Mouse (Mus musculus): ENCODE results near the gene Plbd2. TPM values are rescaled to one million over a fixed set of nuclear protein-coding genes. Genes with fewer than 3 reads are reported as not detected.

Plbd2 gene
- polyA plus RNA-seq, 1 experiment from 2014 or later, result 54.4 TPM

DNA sequence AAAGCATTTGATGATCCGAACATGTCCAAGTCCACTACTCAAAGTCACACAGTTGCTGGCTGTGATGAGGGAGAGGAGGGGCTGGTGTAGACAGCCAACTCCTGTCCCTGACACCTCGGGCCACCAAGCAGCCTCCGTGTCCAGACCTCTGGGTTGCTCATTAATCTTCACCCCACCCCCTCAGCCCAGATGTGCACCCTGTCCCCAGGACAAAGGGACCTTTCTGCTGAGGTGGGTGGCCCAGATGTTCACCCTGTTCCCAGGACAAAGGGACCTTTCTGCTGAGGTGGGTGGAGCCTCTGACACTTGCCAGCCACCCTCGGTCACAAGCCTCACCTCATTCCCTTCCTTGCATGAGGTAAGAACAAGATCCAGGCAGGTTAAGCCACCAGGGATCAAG is 31.9 kb downstream of the Plbd2 start:
- no peaks in the 10 kb centered on the region for H3K4me1 ChIP-seq
- WGBS, result 50% methylated on average over 4 of the region's 4 CpGs
- ATAC-seq (ENCODE audit: insufficient number of reproducible peaks, insufficient read depth, low FRiP score, low TSS enrichment, low read depth), result no peak

DNA sequence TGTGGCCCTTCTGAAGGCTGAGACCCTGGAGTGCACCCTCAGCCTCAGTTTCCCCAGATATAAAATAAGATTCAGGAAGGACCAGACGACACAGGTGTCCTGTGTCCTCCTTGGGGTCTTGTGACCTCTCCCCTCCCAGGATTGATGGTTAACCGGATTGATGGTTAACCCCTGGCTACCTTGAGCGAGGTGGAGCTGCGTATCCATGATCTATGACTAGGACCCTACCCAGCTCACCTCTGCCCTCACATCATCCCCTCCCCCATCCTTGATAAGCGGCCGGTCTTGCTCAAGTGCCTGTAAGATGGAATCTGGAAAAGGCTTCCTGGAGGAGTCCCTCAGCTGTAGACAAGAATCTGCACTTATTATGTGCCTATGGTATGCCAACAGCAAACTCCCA is 34.6 kb downstream of the Plbd2 start:
- Histone ChIP-seq H3K36me3 (no peaks in the 10 kb centered on the region), H3K9ac (no peak overlapping the region), H3K4me1 (no peaks in the 10 kb centered on the region), H3K27ac (no peak overlapping the region), H3K9me3 (peaks cover 3% of the 10 kb centered on the region; the same call in 1 of the 2 replicates), H3K4me3 (no peak overlapping the region), H3K27me3 (peaks cover 3% of the 10 kb centered on the region; the same call in 1 of the 2 replicates), H3K4me2 (no peak overlapping the region)
- ATAC-seq (ENCODE audit: insufficient number of reproducible peaks, insufficient read depth, low FRiP score, low TSS enrichment, low read depth), result no peak
- WGBS, result 84% methylated on average over 6 of the region's 6 CpGs

More for the DNA sequence above, 31.9 kb downstream of the Plbd2 start:
- H3K27me3 ChIP-seq, result peaks cover 2% of the 10 kb centered on the region; the same call in 1 of the 2 replicates
- no peak overlapping the region for H3K27ac ChIP-seq
- no peak overlapping the region for H3K9ac ChIP-seq
- H3K4me3 ChIP-seq, result no peak overlapping the region
- no peaks in the 10 kb centered on the region for H3K36me3 ChIP-seq
- H3K9me3 ChIP-seq, result no peaks in the 10 kb centered on the region
- no peak overlapping the region for H3K4me2 ChIP-seq

DNA sequence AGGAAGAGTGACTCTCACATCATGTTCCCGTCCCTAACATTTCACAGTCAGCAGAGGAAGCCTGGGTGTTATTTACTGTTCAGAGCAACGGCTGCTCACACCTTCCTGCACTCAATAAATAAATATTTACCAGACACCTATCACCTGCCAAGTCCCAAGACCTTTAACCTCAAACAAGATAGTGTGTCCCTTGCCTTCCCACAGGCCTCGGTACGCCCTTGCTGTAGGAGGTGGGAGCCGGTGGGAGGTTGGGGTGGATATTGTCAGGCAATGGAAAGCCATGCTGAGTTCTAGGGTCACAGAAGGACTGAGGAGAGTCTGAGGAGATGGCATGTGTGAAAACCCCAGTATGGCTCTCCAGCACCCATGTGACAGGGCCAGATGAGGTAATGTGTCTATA is 35.1 kb downstream of the Plbd2 start:
- peaks cover 6% of the 10 kb centered on the region; the same call in 1 of the 2 replicates for H3K27me3 ChIP-seq
- no peak overlapping the region for H3K4me3 ChIP-seq
- no peak overlapping the region for H3K4me2 ChIP-seq
- ATAC-seq (ENCODE audit: insufficient number of reproducible peaks, insufficient read depth, low FRiP score, low TSS enrichment, low read depth), result no peak
- WGBS, result 85% methylated on average over 5 of the region's 5 CpGs
- no peak overlapping the region for H3K9ac ChIP-seq
- H3K9me3 ChIP-seq, result peaks cover 3% of the 10 kb centered on the region; the same call in 1 of the 2 replicates
- H3K4me1 ChIP-seq, result no peaks in the 10 kb centered on the region
- no peaks in the 10 kb centered on the region for H3K36me3 ChIP-seq
- no peak overlapping the region for H3K27ac ChIP-seq

DNA sequence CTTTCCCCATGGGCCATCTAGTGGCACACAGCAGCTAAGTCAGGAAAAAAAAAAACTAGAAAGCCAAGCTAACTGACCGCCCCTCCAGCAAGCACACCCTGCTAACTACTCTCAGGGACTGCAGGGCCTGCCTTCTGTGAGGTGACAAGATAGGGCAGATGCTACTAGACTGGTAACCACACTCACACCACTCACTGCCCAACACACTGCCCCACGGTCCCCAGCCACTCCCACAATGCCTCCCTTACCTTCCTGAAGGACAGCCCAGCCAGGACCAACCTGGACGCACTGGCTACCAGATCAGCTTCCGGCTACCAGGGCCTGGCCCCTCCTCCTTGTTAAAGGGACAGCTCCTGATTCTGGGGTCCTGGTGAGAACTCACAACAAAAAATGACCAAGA is 36.4 kb downstream of the Plbd2 start:
- Histone ChIP-seq H3K9me3 (peaks cover 3% of the 10 kb centered on the region; the same call in 1 of the 2 replicates), H3K36me3 (no peaks in the 10 kb centered on the region), H3K9ac (no peak overlapping the region), H3K4me1 (no peaks in the 10 kb centered on the region), H3K4me2 (no peak overlapping the region), H3K4me3 (no peak overlapping the region), H3K27ac (no peak overlapping the region), H3K27me3 (peaks cover 16% of the 10 kb centered on the region)
- ATAC-seq (ENCODE audit: insufficient number of reproducible peaks, insufficient read depth, low FRiP score, low TSS enrichment, low read depth), result no peak
- 6% methylated on average over 4 of the region's 4 CpGs for WGBS

DNA sequence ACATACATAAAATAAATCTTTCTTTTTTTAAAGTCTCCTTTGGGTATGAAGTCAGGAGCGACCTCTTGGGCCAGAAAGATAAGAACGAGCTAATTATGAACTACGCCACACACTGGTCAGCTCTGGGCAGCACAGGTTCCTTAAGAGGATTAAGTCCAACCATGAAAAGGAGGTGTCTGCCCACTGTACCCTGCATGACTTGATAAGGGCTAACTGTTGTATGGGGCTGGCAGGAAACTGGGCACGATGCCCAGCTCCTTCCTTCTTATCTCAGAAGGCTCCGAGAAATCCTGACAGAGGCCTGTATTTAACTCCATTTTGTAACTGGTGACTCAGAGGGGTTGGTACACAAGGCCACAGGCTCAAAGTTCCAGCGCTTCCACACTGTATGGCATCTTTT is 37.6 kb downstream of the Plbd2 start:
- Histone ChIP-seq H3K27me3 (peaks cover 21% of the 10 kb centered on the region), H3K4me1 (no peaks in the 10 kb centered on the region), H3K36me3 (no peaks in the 10 kb centered on the region), H3K4me2 (no peak overlapping the region), H3K9ac (no peak overlapping the region), H3K27ac (no peak overlapping the region), H3K4me3 (no peak overlapping the region), H3K9me3 (peaks cover 3% of the 10 kb centered on the region; the same call in 1 of the 2 replicates)
- WGBS, result 85% methylated on average over 6 of the region's 6 CpGs
- no peak for ATAC-seq (ENCODE audit: insufficient number of reproducible peaks, insufficient read depth, low FRiP score, low TSS enrichment, low read depth)

DNA sequence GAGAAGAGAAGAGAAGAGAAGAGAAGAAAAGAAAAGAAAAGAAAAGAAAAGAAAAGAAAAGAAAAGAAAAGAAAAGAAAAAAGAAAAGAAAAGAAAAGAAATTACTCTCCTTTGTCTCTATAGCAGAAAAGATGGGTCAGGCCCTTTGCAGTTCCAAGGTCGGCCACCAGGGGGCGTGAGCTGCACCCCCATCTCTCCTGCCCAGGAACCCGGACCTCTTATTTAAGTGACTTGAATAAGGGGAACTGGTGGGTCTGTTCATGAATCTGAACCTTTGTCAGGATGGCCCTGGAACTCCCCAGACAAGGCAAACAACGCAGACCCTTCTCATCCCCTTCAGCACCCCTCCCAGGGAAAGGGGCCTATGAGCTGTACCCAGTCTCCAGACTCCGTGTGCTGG is 38.4 kb downstream of the Plbd2 start:
- no peaks in the 10 kb centered on the region for H3K36me3 ChIP-seq
- 45% methylated on average over 5 of the region's 5 CpGs for WGBS
- H3K4me2 ChIP-seq, result no peak overlapping the region
- no peak overlapping the region for H3K9ac ChIP-seq
- peaks cover 3% of the 10 kb centered on the region; the same call in 1 of the 2 replicates for H3K9me3 ChIP-seq
- H3K27ac ChIP-seq, result no peak overlapping the region
- H3K27me3 ChIP-seq, result peaks cover 21% of the 10 kb centered on the region
- H3K4me1 ChIP-seq, result no peaks in the 10 kb centered on the region
- H3K4me3 ChIP-seq, result no peak overlapping the region
- ATAC-seq (ENCODE audit: insufficient number of reproducible peaks, insufficient read depth, low FRiP score, low TSS enrichment, low read depth), result no peak

DNA sequence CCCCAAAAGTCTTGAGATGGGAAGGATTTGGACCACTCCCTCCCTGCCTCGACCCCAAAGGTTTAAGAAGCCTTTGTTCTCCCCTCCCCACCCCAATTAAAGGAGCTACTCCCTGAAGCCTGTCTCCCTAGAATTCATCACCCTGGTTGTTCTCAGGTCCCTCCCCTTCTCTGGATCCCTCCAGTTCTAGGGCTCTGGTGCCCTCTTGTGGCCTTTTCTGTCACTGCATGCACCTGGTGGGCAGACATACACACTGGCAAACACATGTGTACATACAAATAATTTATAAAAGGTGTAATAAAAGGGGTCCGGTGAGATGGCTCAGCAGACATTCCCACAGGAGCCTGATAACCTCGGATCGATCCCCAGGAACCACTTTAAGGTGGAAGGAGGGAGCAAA is 39.1 kb downstream of the Plbd2 start:
- ATAC-seq (ENCODE audit: insufficient number of reproducible peaks, insufficient read depth, low FRiP score, low TSS enrichment, low read depth), result no peak
- 71% methylated on average over 4 of the region's 4 CpGs for WGBS
- no peaks in the 10 kb centered on the region for H3K4me1 ChIP-seq
- no peak overlapping the region for H3K4me2 ChIP-seq
- H3K9me3 ChIP-seq, result peaks cover 3% of the 10 kb centered on the region; the same call in 1 of the 2 replicates
- H3K36me3 ChIP-seq, result no peaks in the 10 kb centered on the region
- peaks cover 21% of the 10 kb centered on the region for H3K27me3 ChIP-seq
- H3K9ac ChIP-seq, result no peak overlapping the region
- no peak overlapping the region for H3K27ac ChIP-seq
- H3K4me3 ChIP-seq, result no peak overlapping the region

DNA sequence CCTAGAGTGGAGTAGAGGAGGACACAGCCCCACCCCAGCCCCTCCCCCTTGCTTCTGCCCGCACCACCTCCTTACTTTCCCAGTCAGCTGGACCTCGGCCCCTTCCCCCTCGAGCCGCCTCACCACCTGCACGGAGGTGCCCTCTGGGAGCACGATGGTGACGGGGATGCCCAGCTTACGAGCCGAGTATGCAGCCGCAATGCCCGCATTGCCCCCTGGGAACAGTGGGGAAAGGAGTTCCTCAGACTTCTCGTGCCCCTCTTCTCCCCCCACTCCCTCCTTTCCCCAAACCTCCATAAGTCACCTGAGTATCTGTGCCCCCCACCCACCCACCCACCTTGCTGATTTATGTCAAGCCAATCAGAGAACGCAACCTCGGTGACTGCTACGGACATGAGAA is 41.5 kb downstream of the Plbd2 start:
- WGBS, result 70% methylated on average over 15 of the region's 15 CpGs
- peaks cover 3% of the 10 kb centered on the region; the same call in 1 of the 2 replicates for H3K9me3 ChIP-seq
- no peaks in the 10 kb centered on the region for H3K36me3 ChIP-seq
- no peak overlapping the region for H3K9ac ChIP-seq
- no peak overlapping the region for H3K4me2 ChIP-seq
- no peak overlapping the region for H3K27ac ChIP-seq
- ATAC-seq (ENCODE audit: insufficient number of reproducible peaks, insufficient read depth, low FRiP score, low TSS enrichment, low read depth), result no peak
- no peaks in the 10 kb centered on the region for H3K4me1 ChIP-seq
- peaks cover 21% of the 10 kb centered on the region for H3K27me3 ChIP-seq
- no peak overlapping the region for H3K4me3 ChIP-seq

DNA sequence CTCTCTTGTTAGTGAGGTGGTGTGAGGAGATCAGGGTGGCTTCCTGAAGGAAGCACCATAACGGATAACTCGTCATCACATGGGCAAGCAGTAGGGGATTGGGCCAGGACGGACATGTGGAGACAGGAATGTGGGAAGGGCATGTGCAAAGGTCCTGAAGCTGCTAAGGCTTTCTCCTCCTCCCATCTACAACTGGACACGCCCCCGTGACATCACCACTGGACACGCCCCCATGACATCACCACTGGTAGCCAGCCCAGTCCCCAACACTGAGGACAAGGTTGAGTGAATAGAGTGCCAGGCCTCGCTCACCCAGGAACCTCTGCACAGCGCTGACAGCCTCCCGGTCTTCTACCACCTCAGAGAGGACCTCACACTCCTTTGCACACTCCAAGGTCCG is 44.3 kb downstream of the Plbd2 start:
- 78% methylated on average over 10 of the region's 10 CpGs for WGBS
- H3K4me1 ChIP-seq, result no peaks in the 10 kb centered on the region
- no peak overlapping the region for H3K4me2 ChIP-seq
- no peaks in the 10 kb centered on the region for H3K36me3 ChIP-seq
- H3K27ac ChIP-seq, result no peak overlapping the region
- peaks cover 33% of the 10 kb centered on the region for H3K27me3 ChIP-seq
- no peak for ATAC-seq (ENCODE audit: insufficient number of reproducible peaks, insufficient read depth, low FRiP score, low TSS enrichment, low read depth)
- H3K9ac ChIP-seq, result no peak overlapping the region
- H3K9me3 ChIP-seq, result no peaks in the 10 kb centered on the region
- no peak overlapping the region for H3K4me3 ChIP-seq

DNA sequence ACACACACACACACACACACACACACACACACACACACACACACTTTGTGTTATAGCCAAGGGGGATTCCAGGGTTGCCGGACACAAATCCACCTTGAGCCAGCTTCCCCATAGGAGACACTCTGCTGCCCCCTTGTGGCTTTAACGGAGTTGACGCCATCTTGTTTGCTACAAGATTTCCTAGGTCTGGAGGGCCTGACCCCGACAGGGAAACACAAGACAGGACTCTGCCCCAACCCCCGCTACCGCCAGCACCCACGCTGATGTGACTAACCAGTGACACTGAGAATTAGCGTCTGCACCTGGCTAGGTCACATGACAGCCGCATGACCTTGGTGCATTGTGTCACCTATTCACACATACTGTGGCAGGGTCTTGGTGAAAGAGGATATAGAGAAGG is 45.8 kb downstream of the Plbd2 start:
- no peak for ATAC-seq (ENCODE audit: insufficient number of reproducible peaks, insufficient read depth, low FRiP score, low TSS enrichment, low read depth)
- WGBS, result 6% methylated on average over 9 of the region's 9 CpGs
- H3K27me3 ChIP-seq, result peaks cover 21% of the 10 kb centered on the region

DNA sequence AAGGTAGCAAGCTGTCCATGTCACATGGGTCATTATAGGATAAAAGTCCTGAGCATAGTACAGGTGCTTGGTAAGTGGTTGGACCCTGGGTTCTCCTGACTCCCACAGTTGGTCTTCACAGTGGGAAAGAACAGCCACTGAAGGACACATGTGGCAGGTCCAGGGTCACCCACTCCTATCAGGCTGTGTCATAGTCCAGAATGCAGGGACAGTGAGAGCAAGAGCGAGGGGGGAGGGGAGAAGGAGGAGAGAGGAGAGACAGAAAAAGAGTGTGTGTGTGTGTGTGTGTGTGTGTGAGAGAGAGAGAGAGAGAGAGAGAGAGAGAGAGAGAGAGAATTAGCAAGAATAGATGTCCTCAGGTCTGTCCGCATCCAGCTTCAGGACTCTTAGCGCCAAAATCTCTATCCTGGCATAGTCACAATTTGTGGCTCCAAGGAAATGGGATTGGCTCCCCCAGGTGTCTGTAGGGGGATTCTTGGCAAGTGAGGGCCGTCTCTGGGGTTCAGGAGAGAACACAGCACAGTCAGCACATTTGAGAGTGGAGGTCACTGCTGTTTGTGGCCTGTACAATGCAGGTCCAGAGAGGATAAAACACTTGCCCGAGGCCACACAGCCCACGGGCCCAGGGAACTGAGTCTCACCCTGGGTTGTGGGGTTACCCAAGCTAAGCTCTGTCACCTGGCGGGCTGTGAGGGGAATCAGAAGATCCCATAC is 46.4 kb downstream of the Plbd2 start:
- Histone ChIP-seq H3K9me3 (no peaks in the 10 kb centered on the region), H3K9ac (no peak overlapping the region), H3K27me3 (peaks cover 18% of the 10 kb centered on the region), H3K4me1 (no peaks in the 10 kb centered on the region), H3K27ac (no peak overlapping the region), H3K4me2 (no peak overlapping the region), H3K36me3 (no peaks in the 10 kb centered on the region), H3K4me3 (no peak overlapping the region)
- ATAC-seq (ENCODE audit: insufficient number of reproducible peaks, insufficient read depth, low FRiP score, low TSS enrichment, low read depth), result no peak
- 45% methylated on average over 7 of the region's 7 CpGs for WGBS

More for the DNA sequence above, 45.8 kb downstream of the Plbd2 start:
- Histone ChIP-seq H3K36me3 (no peaks in the 10 kb centered on the region), H3K4me2 (no peak overlapping the region), H3K9ac (no peak overlapping the region), H3K4me1 (no peaks in the 10 kb centered on the region), H3K9me3 (no peaks in the 10 kb centered on the region), H3K27ac (no peak overlapping the region), H3K4me3 (no peak overlapping the region)

DNA sequence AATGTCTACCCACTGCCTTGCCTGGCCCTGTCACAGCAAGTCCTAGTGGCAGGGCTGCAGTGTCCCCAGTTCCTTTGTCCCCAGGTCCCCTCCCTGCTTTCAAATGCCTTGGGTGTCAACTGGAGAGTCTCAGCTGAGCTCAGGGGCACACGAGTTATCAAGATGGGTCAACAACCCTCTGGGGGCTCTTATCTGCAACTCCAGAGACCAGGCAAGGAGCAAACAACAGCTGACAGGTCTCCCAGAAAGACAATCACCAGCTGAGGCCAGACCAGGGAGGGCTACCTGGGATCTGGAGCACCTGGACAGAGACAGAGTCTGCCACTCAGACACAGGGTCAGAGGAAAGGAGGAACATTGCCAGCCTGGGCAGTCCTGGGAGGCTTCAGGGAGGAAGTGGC is 47.2 kb downstream of the Plbd2 start:
- Histone ChIP-seq H3K36me3 (no peaks in the 10 kb centered on the region), H3K4me3 (no peak overlapping the region), H3K9me3 (no peaks in the 10 kb centered on the region), H3K27me3 (peaks cover 12% of the 10 kb centered on the region), H3K9ac (no peak overlapping the region), H3K4me1 (no peaks in the 10 kb centered on the region), H3K27ac (no peak overlapping the region), H3K4me2 (no peak overlapping the region)
- ATAC-seq (ENCODE audit: insufficient number of reproducible peaks, insufficient read depth, low FRiP score, low TSS enrichment, low read depth), result no peak
- 18% methylated on average over 1 of the region's 1 CpGs for WGBS
